Mouse (Mus musculus) left cerebral cortex, postnatal 14 days (tissue): Measurements from ENCODE around the gene Rpl35. TPM values are rescaled to one million over a fixed set of nuclear protein-coding genes. Genes with fewer than 3 reads are reported as not detected.
"Not testable (repeated sequence)": the region's sequence is repeated elsewhere in the genome, so short reads cannot be mapped to it uniquely, and the experiment has no call there.

Source experiments
- DNase-seq, 2 experiments: peaks; one replicate each; pipeline ENCODE4 v3.0.0; 2021 to 2022; ENCODE audit warnings: low spot score in 2 of 2, mixed read lengths in 1 of 2
- intact Hi-C: fragments of 180-260 bp; cut with DNase I; formaldehyde crosslinking; loops from one replicate; pipeline ENCODE4 v1.15.1; 2025
- long read RNA-seq, 2 experiments: library from polyadenylated mRNA; stranded (forward); transcript quantifications; one replicate each; pipeline ENCODE4 v2.0.0; 2021
- total RNA-seq, 2 experiments: library from RNA; stranded (reverse); gene quantifications; 2 replicates each; pipeline ENCODE4 v1.2.3; 2021

Gene Rpl35
- 100 to 1,000 TPM; 234 to 241 TPM for total RNA-seq
- long read RNA-seq, experiment 1, transcript Rpl35-201 (4 exons, 946 nt) = major isoform, 227 of 233 reads
- long read RNA-seq, experiment 1, partial matches to known transcripts = 2 of 233 reads
- long read RNA-seq, experiment 1, other reads (novel, unspliced or antisense) = 1 of 233 reads
- long read RNA-seq, experiment 2, transcript Rpl35-201 (4 exons, 946 nt) = major isoform, 213 of 219 reads
- long read RNA-seq, experiment 2, partial matches to known transcripts = 1 of 219 reads
- long read RNA-seq, experiment 2, other reads (novel, unspliced or antisense) = 0 of 219 reads

- DNase-seq = no peak
- intact Hi-C loops = no loop called here
Observed at GRCm38 (mm10) chr2:39005574-39006079, at the start of gene Rpl35. Gene Rpl35, minus strand, starts transcription at chr2:39005624.

- DNase-seq = no peak
- intact Hi-C loops = no loop called here
Observed at GRCm38 (mm10) chr2:39048515-39048914, 43.1 kb upstream of the Rpl35 start.

- intact Hi-C loops = loop anchor here (5.0 kb wide), 1 partner anchor 42 kb away; no protein-coding TSS in a partner anchor
- DNase-seq = no peak
Observed at GRCm38 (mm10) chr2:39040215-39040614, 34.8 kb upstream of the Rpl35 start.

GRCm38 (mm10) chr2:39031611-39032010 lies 26.2 kb upstream of the Rpl35 start:
- intact Hi-C loops = no loop called here
- peak in 1 of 2 experiments; percentile 52 for DNase-seq

GRCm38 (mm10) chr2:39020004-39020403 lies 14.6 kb upstream of the Rpl35 start:
- intact Hi-C loops = no loop called here
- DNase-seq = no peak

GRCm38 (mm10) chr2:39016581-39016980 lies 11.2 kb upstream of the Rpl35 start:
- intact Hi-C loops = no loop called here

GRCm38 (mm10) chr2:39012768-39013279 lies 7.4 kb upstream of the Rpl35 start:
- no peak for DNase-seq
- intact Hi-C loops = no loop called here

More at GRCm38 (mm10) chr2:39016581-39016980, 11.2 kb upstream of the Rpl35 start:
- no peak for DNase-seq

- intact Hi-C loops = no loop called here
- DNase-seq = no peak
Observed at GRCm38 (mm10) chr2:39011971-39012370, 6.5 kb upstream of the Rpl35 start.

- intact Hi-C loops = no loop called here
- DNase-seq = peak in 1 of 2 experiments; percentile 63
Observed at GRCm38 (mm10) chr2:39011264-39011663, 5.8 kb upstream of the Rpl35 start.

- intact Hi-C loops = not testable (repeated sequence)
Observed at GRCm38 (mm10) chr2:39010144-39010543, 4.7 kb upstream of the Rpl35 start.

GRCm38 (mm10) chr2:39008954-39009365 lies 3.5 kb upstream of the Rpl35 start:
- DNase-seq = peak; percentile 46 to 82
- intact Hi-C loops = no loop called here

More at GRCm38 (mm10) chr2:39010144-39010543, 4.7 kb upstream of the Rpl35 start:
- not testable (repeated sequence) for DNase-seq

- DNase-seq = peak in 1 of 2 experiments; percentile 37
- intact Hi-C loops = no loop called here
Observed at GRCm38 (mm10) chr2:39008350-39008851, 3.0 kb upstream of the Rpl35 start.

- intact Hi-C loops = no loop called here
- peak; percentile 94 to 95 for DNase-seq
Observed at GRCm38 (mm10) chr2:39007865-39008264, 2.4 kb upstream of the Rpl35 start.

GRCm38 (mm10) chr2:39006149-39006730 lies 816 bp upstream of the Rpl35 start:
- DNase-seq = no peak
- intact Hi-C loops = no loop called here

GRCm38 (mm10) chr2:39004880-39005435 lies 466 bp downstream of the Rpl35 start, which contains the start of gene Arpc5l:
Gene Arpc5l, plus strand, starts transcription at chr2:39005348.
- peak; percentile 92 to 93 for DNase-seq
- intact Hi-C loops = no loop called here

GRCm38 (mm10) chr2:39004372-39004771 lies 1.1 kb downstream of the Rpl35 start:
- intact Hi-C loops = no loop called here

GRCm38 (mm10) chr2:39003512-39003911 lies 1.9 kb downstream of the Rpl35 start:
- no peak for DNase-seq
- intact Hi-C loops = no loop called here

More at GRCm38 (mm10) chr2:39004372-39004771, 1.1 kb downstream of the Rpl35 start:
- DNase-seq = peak in 1 of 2 experiments; percentile 63

- intact Hi-C loops = no loop called here
- DNase-seq = no peak
Observed at GRCm38 (mm10) chr2:39003106-39003505, 2.3 kb downstream of the Rpl35 start.

GRCm38 (mm10) chr2:39001866-39002265 lies 3.6 kb downstream of the Rpl35 start:
- no peak for DNase-seq
- intact Hi-C loops = no loop called here

GRCm38 (mm10) chr2:39000587-39000919 lies 4.9 kb downstream of the Rpl35 start:
- no peak for DNase-seq
- intact Hi-C loops = no loop called here
